Mouse (Mus musculus): ENCODE measurements around the gene Pbx1. TPM values are rescaled to one million over a fixed set of nuclear protein-coding genes. Genes with fewer than 3 reads are reported as not detected.
A peak's percentile ranks its signal among the peaks of the same experiment; 100 is the strongest.

Pbx1 gene
- polyA plus RNA-seq, 1 experiment from 2014 or later, result 47.8 TPM

- H3K4me2 ChIP-seq (ENCODE audit: low read depth, low read length), result no peak overlapping the region
- no peak overlapping the region for H3K9ac ChIP-seq (replicated peaks; ENCODE audit: low read depth, low read length)
- 95% methylated on average over 7 of the region's 7 CpGs for WGBS
- H3K4me1 ChIP-seq (ENCODE audit: control insufficient read depth, insufficient read depth, low read length), result peaks cover 5% of the 10 kb centered on the region; the same call in 1 of the 2 replicates
- H3K27ac ChIP-seq (ENCODE audit: low read depth, low read length), result no peak overlapping the region
- no peak overlapping the region for H3K4me3 ChIP-seq (ENCODE audit: low read depth, low read length)
- H3K27me3 ChIP-seq (ENCODE audit: control insufficient read depth, insufficient read depth, low read length), result no peaks in the 10 kb centered on the region
- no peaks in the 10 kb centered on the region for H3K9me3 ChIP-seq (ENCODE audit: control insufficient read depth, low read length)
- ATAC-seq (ENCODE audit: low read depth), result no peak
- H3K36me3 ChIP-seq (ENCODE audit: control insufficient read depth, insufficient read depth, low read length), result no peaks in the 10 kb centered on the region
Measured at GRCm38 (mm10) chr1:168312710-168313447, 119.2 kb downstream of the Pbx1 start.

GRCm38 (mm10) chr1:168309101-168309521 lies 123.0 kb downstream of the Pbx1 start:
- WGBS, result 31% methylated on average over 8 of the region's 8 CpGs
- Histone ChIP-seq H3K4me2 (ENCODE audit: low read depth, low read length) (no peak overlapping the region), H3K4me1 (ENCODE audit: control insufficient read depth, insufficient read depth, low read length) (peaks cover 5% of the 10 kb centered on the region; the same call in 1 of the 2 replicates), H3K9ac (replicated peaks; ENCODE audit: low read depth, low read length) (no peak overlapping the region), H3K27ac (ENCODE audit: low read depth, low read length) (no peak overlapping the region), H3K36me3 (ENCODE audit: control insufficient read depth, insufficient read depth, low read length) (no peaks in the 10 kb centered on the region), H3K9me3 (ENCODE audit: control insufficient read depth, low read length) (no peaks in the 10 kb centered on the region), H3K27me3 (ENCODE audit: control insufficient read depth, insufficient read depth, low read length) (no peaks in the 10 kb centered on the region), H3K4me3 (ENCODE audit: low read depth, low read length) (no peak overlapping the region)
- peak; percentile 84 for ATAC-seq (ENCODE audit: low read depth)

GRCm38 (mm10) chr1:168307275-168308182 lies 124.5 kb downstream of the Pbx1 start:
- no peak overlapping the region for H3K27ac ChIP-seq (ENCODE audit: low read depth, low read length)
- ATAC-seq (ENCODE audit: low read depth), result no peak

GRCm38 (mm10) chr1:168300505-168300904 lies 131.6 kb downstream of the Pbx1 start:
- H3K4me1 ChIP-seq (ENCODE audit: control insufficient read depth, insufficient read depth, low read length), result peaks cover 22% of the 10 kb centered on the region
- no peaks in the 10 kb centered on the region for H3K27me3 ChIP-seq (ENCODE audit: control insufficient read depth, insufficient read depth, low read length)
- ATAC-seq (ENCODE audit: low read depth), result no peak
- WGBS, result 32% methylated on average over 6 of the region's 6 CpGs
- peak overlapping the region; percentile 33 for H3K4me2 ChIP-seq (ENCODE audit: low read depth, low read length)
- no peaks in the 10 kb centered on the region for H3K9me3 ChIP-seq (ENCODE audit: control insufficient read depth, low read length)
- no peaks in the 10 kb centered on the region for H3K36me3 ChIP-seq (ENCODE audit: control insufficient read depth, insufficient read depth, low read length)
- H3K9ac ChIP-seq (replicated peaks; ENCODE audit: low read depth, low read length), result no peak overlapping the region; the same call in none of the 2 replicates
- peak overlapping the region; percentile 80 for H3K27ac ChIP-seq (ENCODE audit: low read depth, low read length)
- no peak overlapping the region for H3K4me3 ChIP-seq (ENCODE audit: low read depth, low read length)

More at GRCm38 (mm10) chr1:168307275-168308182, 124.5 kb downstream of the Pbx1 start:
- Histone ChIP-seq H3K9ac (replicated peaks; ENCODE audit: low read depth, low read length) (no peak overlapping the region), H3K36me3 (ENCODE audit: control insufficient read depth, insufficient read depth, low read length) (no peaks in the 10 kb centered on the region), H3K27me3 (ENCODE audit: control insufficient read depth, insufficient read depth, low read length) (no peaks in the 10 kb centered on the region), H3K9me3 (ENCODE audit: control insufficient read depth, low read length) (no peaks in the 10 kb centered on the region), H3K4me3 (ENCODE audit: low read depth, low read length) (no peak overlapping the region), H3K4me2 (ENCODE audit: low read depth, low read length) (no peak overlapping the region), H3K4me1 (ENCODE audit: control insufficient read depth, insufficient read depth, low read length) (peaks cover 5% of the 10 kb centered on the region; the same call in 1 of the 2 replicates)
- WGBS, result 63% methylated on average over 14 of the region's 14 CpGs

- Histone ChIP-seq H3K9me3 (ENCODE audit: control insufficient read depth, low read length) (no peaks in the 10 kb centered on the region), H3K4me2 (ENCODE audit: low read depth, low read length) (peak overlapping the region; percentile 33), H3K4me1 (ENCODE audit: control insufficient read depth, insufficient read depth, low read length) (peaks cover 22% of the 10 kb centered on the region), H3K27ac (ENCODE audit: low read depth, low read length) (peak overlapping the region; percentile 80), H3K4me3 (ENCODE audit: low read depth, low read length) (no peak overlapping the region), H3K36me3 (ENCODE audit: control insufficient read depth, insufficient read depth, low read length) (no peaks in the 10 kb centered on the region), H3K9ac (replicated peaks; ENCODE audit: low read depth, low read length) (no peak overlapping the region; the same call in 1 of the 2 replicates), H3K27me3 (ENCODE audit: control insufficient read depth, insufficient read depth, low read length) (no peaks in the 10 kb centered on the region)
- peak; percentile 53; the same call in 1 of the 2 replicates for ATAC-seq (ENCODE audit: low read depth)
- WGBS, result 19% methylated on average over 12 of the region's 12 CpGs
Measured at GRCm38 (mm10) chr1:168299928-168300365, 132.1 kb downstream of the Pbx1 start.

GRCm38 (mm10) chr1:168299181-168299580 lies 132.9 kb downstream of the Pbx1 start:
- ATAC-seq (ENCODE audit: low read depth), result no peak

GRCm38 (mm10) chr1:168296290-168296689 lies 135.8 kb downstream of the Pbx1 start:
- Histone ChIP-seq H3K36me3 (ENCODE audit: control insufficient read depth, insufficient read depth, low read length) (no peaks in the 10 kb centered on the region), H3K9me3 (ENCODE audit: control insufficient read depth, low read length) (no peaks in the 10 kb centered on the region), H3K9ac (replicated peaks; ENCODE audit: low read depth, low read length) (no peak overlapping the region), H3K4me3 (ENCODE audit: low read depth, low read length) (no peak overlapping the region), H3K27ac (ENCODE audit: low read depth, low read length) (no peak overlapping the region), H3K4me2 (ENCODE audit: low read depth, low read length) (no peak overlapping the region), H3K4me1 (ENCODE audit: control insufficient read depth, insufficient read depth, low read length) (peaks cover 26% of the 10 kb centered on the region), H3K27me3 (ENCODE audit: control insufficient read depth, insufficient read depth, low read length) (no peaks in the 10 kb centered on the region)
- peak; percentile 54 for ATAC-seq (ENCODE audit: low read depth)
- 26% methylated on average over 2 of the region's 2 CpGs for WGBS

More at GRCm38 (mm10) chr1:168299181-168299580, 132.9 kb downstream of the Pbx1 start:
- Histone ChIP-seq H3K9ac (replicated peaks; ENCODE audit: low read depth, low read length) (no peak overlapping the region), H3K4me3 (ENCODE audit: low read depth, low read length) (no peak overlapping the region), H3K9me3 (ENCODE audit: control insufficient read depth, low read length) (no peaks in the 10 kb centered on the region), H3K27ac (ENCODE audit: low read depth, low read length) (no peak overlapping the region), H3K36me3 (ENCODE audit: control insufficient read depth, insufficient read depth, low read length) (no peaks in the 10 kb centered on the region), H3K27me3 (ENCODE audit: control insufficient read depth, insufficient read depth, low read length) (no peaks in the 10 kb centered on the region), H3K4me2 (ENCODE audit: low read depth, low read length) (no peak overlapping the region), H3K4me1 (ENCODE audit: control insufficient read depth, insufficient read depth, low read length) (peaks cover 22% of the 10 kb centered on the region)
- 91% methylated on average over 8 of the region's 8 CpGs for WGBS

- H3K27ac ChIP-seq (ENCODE audit: low read depth, low read length), result no peak overlapping the region
- no peak overlapping the region for H3K4me3 ChIP-seq (ENCODE audit: low read depth, low read length)
- H3K4me1 ChIP-seq (ENCODE audit: control insufficient read depth, insufficient read depth, low read length), result peaks cover 26% of the 10 kb centered on the region
- ATAC-seq (ENCODE audit: low read depth), result peak; percentile 52; the same call in 1 of the 2 replicates
- H3K27me3 ChIP-seq (ENCODE audit: control insufficient read depth, insufficient read depth, low read length), result no peaks in the 10 kb centered on the region
- no peak overlapping the region for H3K9ac ChIP-seq (replicated peaks; ENCODE audit: low read depth, low read length)
- 51% methylated on average over 4 of the region's 4 CpGs for WGBS
- no peak overlapping the region for H3K4me2 ChIP-seq (ENCODE audit: low read depth, low read length)
- no peaks in the 10 kb centered on the region for H3K36me3 ChIP-seq (ENCODE audit: control insufficient read depth, insufficient read depth, low read length)
- no peaks in the 10 kb centered on the region for H3K9me3 ChIP-seq (ENCODE audit: control insufficient read depth, low read length)
Measured at GRCm38 (mm10) chr1:168295782-168296181, 136.3 kb downstream of the Pbx1 start.
